Mouse (Mus musculus) MEL (cell line): ENCODE results near the gene Oxsr1. TPM values are rescaled to one million over a fixed set of nuclear protein-coding genes. Genes with fewer than 3 reads are reported as not detected.
A peak's percentile ranks its signal among the peaks of the same experiment; 100 is the strongest.

ENCODE experiments used
- DNase-seq: peaks from one replicate; pipeline ENCODE4 v3.0.0; 2011; ENCODE audit warnings: low read depth, low spot score
- H3K27ac ChIP-seq: 2 replicates; pipeline ENCODE4 v1.5.1; 2012; ENCODE audit warnings: low read depth, mild to moderate bottlenecking, control low read depth, low read length, moderate library complexity; ENCODE audit not compliant: control insufficient read depth
- H3K27me3 ChIP-seq, 2 experiments: fragments of 150-350 bp in 1 of 2; sonication (generic) in 1 of 2; 2 replicates each; pipeline ENCODE4 v1.6.1; 2012; ENCODE audit warnings: low read length in 2 of 2, mild to moderate bottlenecking in 2 of 2, improper control_type of control experiment in 1 of 2, moderate library complexity in 1 of 2; ENCODE audit not compliant: insufficient read depth in 2 of 2, control insufficient read depth in 1 of 2
- H3K36me3 ChIP-seq, 2 experiments: 2 replicates each; pipeline ENCODE4 v1.6.1; 2012 to 2014; ENCODE audit warnings: low read length in 2 of 2, improper control_type of control experiment in 1 of 2, inconsistent platforms in 1 of 2, mild to moderate bottlenecking in 1 of 2; ENCODE audit not compliant: insufficient read depth in 2 of 2, control insufficient read depth in 1 of 2
- H3K4me1 ChIP-seq, 2 experiments: fragments of 150-350 bp in 1 of 2; sonication (generic) in 1 of 2; 2 replicates each; pipeline ENCODE4 v1.6.1; 2012; ENCODE audit warnings: low read length in 2 of 2, improper control_type of control experiment in 1 of 2, mild to moderate bottlenecking in 1 of 2; ENCODE audit not compliant: insufficient read depth in 2 of 2, control insufficient read depth in 1 of 2
- H3K4me3 ChIP-seq, 2 experiments: fragments of 150-350 bp in 1 of 2; sonication (generic) in 1 of 2; 2 replicates each; pipeline ENCODE4 v1.5.1; 2012; ENCODE audit warnings: low read depth in 2 of 2, low read length in 2 of 2, mild to moderate bottlenecking in 2 of 2, moderate library complexity in 2 of 2, control low read depth in 1 of 2, improper control_type of control experiment in 1 of 2; ENCODE audit not compliant: control insufficient read depth in 1 of 2, insufficient read depth in 1 of 2
- H3K79me2 ChIP-seq: 2 replicates; pipeline ENCODE4 v1.6.1; 2012; ENCODE audit warnings: mild to moderate bottlenecking, low read length, moderate library complexity; ENCODE audit not compliant: control insufficient read depth, poor library complexity, insufficient read depth
- H3K9ac ChIP-seq: 2 replicates; pipeline ENCODE4 v1.6.1; 2012; ENCODE audit warnings: low read depth, mild to moderate bottlenecking, control low read depth, low read length, moderate library complexity; ENCODE audit not compliant: control insufficient read depth, poor library complexity, severe bottlenecking
- H3K9me3 ChIP-seq: fragments of 150-350 bp; sonication (generic); replicated peaks from 2 replicates; pipeline ENCODE4 v1.6.1; 2012; ENCODE audit warnings: mild to moderate bottlenecking, low read length, improper control_type of control experiment, moderate library complexity; ENCODE audit not compliant: insufficient read depth
- BHLHE40 ChIP-seq: IDR thresholded peaks from 2 replicates; pipeline ENCODE4 v1.6.1; 2012; ENCODE audit warnings: low read depth, mild to moderate bottlenecking, inconsistent platforms, low read length, improper control_type of control experiment, borderline replicate concordance
- CHD1 ChIP-seq: IDR thresholded peaks from 2 replicates; pipeline ENCODE4 v1.6.1; 2012; ENCODE audit warnings: low read depth, mild to moderate bottlenecking, inconsistent platforms, low read length, improper control_type of control experiment
- ELF1 ChIP-seq: IDR thresholded peaks from 2 replicates; pipeline ENCODE4 v1.6.1; 2014; ENCODE audit warnings: low read depth, mild to moderate bottlenecking, inconsistent platforms, low read length, improper control_type of control experiment, moderate library complexity
- GATA1 ChIP-seq: IDR thresholded peaks from 2 replicates; pipeline ENCODE4 v1.6.1; 2011; ENCODE audit warnings: low read depth, low read length, improper control_type of control experiment
- HCFC1 ChIP-seq: IDR thresholded peaks from 2 replicates; pipeline ENCODE4 v1.6.1; 2012; ENCODE audit warnings: low read depth, mild to moderate bottlenecking, inconsistent platforms, low read length, improper control_type of control experiment, moderate library complexity
- JUND ChIP-seq: IDR thresholded peaks from 2 replicates; pipeline ENCODE4 v1.6.1; 2011; ENCODE audit warnings: low read depth, mild to moderate bottlenecking, improper control_type of control experiment, low read length
- KAT2A ChIP-seq: conservative IDR thresholded peaks from 2 replicates; pipeline ENCODE4 v1.6.1; 2012; ENCODE audit warnings: low read depth, low read length, improper control_type of control experiment, inconsistent platforms
- MAX ChIP-seq: IDR thresholded peaks from 2 replicates; pipeline ENCODE4 v1.6.1; 2011; ENCODE audit warnings: low read length, improper control_type of control experiment
- MAZ ChIP-seq: IDR thresholded peaks from 2 replicates; pipeline ENCODE4 v1.6.1; 2012; ENCODE audit warnings: low read depth, mild to moderate bottlenecking, inconsistent platforms, low read length, improper control_type of control experiment
- MEF2A ChIP-seq: IDR thresholded peaks from 2 replicates; pipeline ENCODE4 v1.6.1; 2014; ENCODE audit warnings: low read depth, mild to moderate bottlenecking, inconsistent platforms, low read length, improper control_type of control experiment; ENCODE audit not compliant: poor library complexity, insufficient replicate concordance, severe bottlenecking; ENCODE audit errors: extremely low read depth
- MXI1 ChIP-seq: IDR thresholded peaks from 2 replicates; pipeline ENCODE4 v1.6.1; 2011; ENCODE audit warnings: mild to moderate bottlenecking, low read depth, low read length, improper control_type of control experiment
- MYC ChIP-seq: IDR thresholded peaks from 2 replicates; pipeline ENCODE4 v1.6.1; 2011; ENCODE audit warnings: low read depth, mild to moderate bottlenecking, low read length, improper control_type of control experiment, moderate library complexity
- NELFE ChIP-seq: IDR thresholded peaks from 2 replicates; pipeline ENCODE4 v1.6.1; 2011; ENCODE audit warnings: low read depth, low read length, improper control_type of control experiment
- NRF1 ChIP-seq: IDR thresholded peaks from 2 replicates; pipeline ENCODE4 v1.6.1; 2014; ENCODE audit warnings: low read depth, mild to moderate bottlenecking, inconsistent platforms, low read length, improper control_type of control experiment, moderate library complexity; ENCODE audit not compliant: poor library complexity, insufficient read depth, severe bottlenecking
- POLR2A ChIP-seq, 2 experiments: IDR thresholded peaks; 2 replicates each; pipeline ENCODE4 v1.6.1; 2011 to 2012; ENCODE audit warnings: low read length in 2 of 2, mild to moderate bottlenecking in 2 of 2, control low read depth in 1 of 2, improper control_type of control experiment in 1 of 2, low read depth in 1 of 2, moderate library complexity in 1 of 2; ENCODE audit not compliant: control insufficient read depth in 1 of 2, insufficient read depth in 1 of 2, poor library complexity in 1 of 2
- POLR2AphosphoS2 ChIP-seq: IDR thresholded peaks from 2 replicates; pipeline ENCODE4 v1.6.1; 2011; ENCODE audit warnings: low read length, improper control_type of control experiment
- POLR2AphosphoS5 ChIP-seq: IDR thresholded peaks from 2 replicates; pipeline ENCODE4 v1.6.1; 2012; ENCODE audit warnings: low read depth, borderline replicate concordance, mild to moderate bottlenecking, inconsistent platforms, low read length, moderate library complexity, mixed read lengths
- RCOR1 ChIP-seq: IDR thresholded peaks from 2 replicates; pipeline ENCODE4 v1.6.1; 2012; ENCODE audit warnings: low read depth, mild to moderate bottlenecking, inconsistent platforms, low read length, improper control_type of control experiment
- SIN3A ChIP-seq: IDR thresholded peaks from 2 replicates; pipeline ENCODE4 v1.6.1; 2012; ENCODE audit warnings: low read length, improper control_type of control experiment, inconsistent platforms
- TBP ChIP-seq: IDR thresholded peaks from 2 replicates; pipeline ENCODE4 v1.8.0; 2011; ENCODE audit warnings: low read depth, low read length, improper control_type of control experiment
- TCF12 ChIP-seq: IDR thresholded peaks from 2 replicates; pipeline ENCODE4 v1.6.1; 2014; ENCODE audit warnings: low read depth, mild to moderate bottlenecking, inconsistent platforms, low read length, improper control_type of control experiment, moderate library complexity
- USF1 ChIP-seq: IDR thresholded peaks from 2 replicates; pipeline ENCODE4 v1.6.1; 2014; ENCODE audit warnings: low read depth, mild to moderate bottlenecking, inconsistent platforms, low read length, improper control_type of control experiment, moderate library complexity
- ZKSCAN1 ChIP-seq: IDR thresholded peaks from 2 replicates; pipeline ENCODE4 v1.6.1; 2012; ENCODE audit warnings: low read depth, mild to moderate bottlenecking, inconsistent platforms, low read length, improper control_type of control experiment, moderate library complexity
- ZMIZ1 ChIP-seq: IDR thresholded peaks from 2 replicates; pipeline ENCODE4 v1.6.1; 2012; ENCODE audit warnings: low read depth, mild to moderate bottlenecking, inconsistent platforms, low read length, improper control_type of control experiment, moderate library complexity
- ZNF384 ChIP-seq: IDR thresholded peaks from 2 replicates; pipeline ENCODE4 v1.6.1; 2012; ENCODE audit warnings: low read depth, mild to moderate bottlenecking, inconsistent platforms, low read length, improper control_type of control experiment
- polyA plus RNA-seq, 2 experiments: library from polyadenylated mRNA; stranded (reverse) in 1 of 2; unstranded in 1 of 2; fragments of >175 nt in 1 of 2; fragments of >200 nt in 1 of 2; gene quantifications; 2 replicates each; pipeline versions ENCODE4 v1.2.1 to v1.2.4; 2012; ENCODE audit warnings: low replicate concordance in 2 of 2, low read depth in 1 of 2; ENCODE audit not compliant: insufficient read length in 2 of 2, insufficient read depth in 1 of 2, missing spikeins in 1 of 2
- total RNA-seq: library from RNA; depleted of rRNA; stranded (reverse); fragments of 300-350 nt; gene quantifications from 2 replicates; pipeline ENCODE4 v1.2.3, GENCODE M21; 2012

The Oxsr1 gene
- total and polyA plus RNA-seq, 3 experiments = 25.6 to 304 (median 37.6) TPM

GRCm38 (mm10) chr9:119340909-119341816 lies 18.9 kb upstream of the Oxsr1 start, which contains the start of gene Myd88:
Gene Myd88, minus strand, starts transcription at chr9:119341411.
- H3K27me3 ChIP-seq = no peaks in the 10 kb centered on the region
- DNase-seq = peak; percentile 99
- H3K79me2 ChIP-seq = peaks cover 9% of the 10 kb centered on the region
- H3K4me1 ChIP-seq = peaks cover 0 to 8% of the 10 kb centered on the region in 2 experiments; a peak in 3 of 4 replicates
- H3K4me3 ChIP-seq = peak within 1 kb of the TSS; percentile 83 to 92
- peaks cover 0 to 2% of the 10 kb centered on the region in 2 experiments; a peak in 2 of 4 replicates for H3K36me3 ChIP-seq
- no peaks in the 10 kb centered on the region for H3K9me3 ChIP-seq
- peak within 1 kb of the TSS; percentile 92 for H3K9ac ChIP-seq
- peak; percentile 44 to 71; a peak in 2 of 4 replicates for TF ChIP-seq POLR2A (IDR thresholded peaks at IDR 0.05; ENCODE audit: control insufficient read depth in 1 of 2, insufficient read depth in 1 of 2, low read depth in 1 of 2, low read length in 2 of 2, poor library complexity in 1 of 2)
- no peak for TF ChIP-seq JUND
- peak; percentile 73 for TF ChIP-seq TBP
- TF ChIP-seq MXI1 = no peak; the same call in 1 of the 2 replicates
- TF ChIP-seq HCFC1 = peak; percentile 57
- peak; percentile 47 for TF ChIP-seq SIN3A
- peak; percentile 57; the same call in 1 of the 2 replicates for TF ChIP-seq POLR2AphosphoS2
- no peak for TF ChIP-seq GATA1
- TF ChIP-seq ELF1 = peak; percentile 33; the same call in 1 of the 2 replicates
- no peak for TF ChIP-seq ZNF384
- no peak; the same call in 1 of the 2 replicates for TF ChIP-seq KAT2A
- TF ChIP-seq MYC = no peak
- TF ChIP-seq POLR2AphosphoS5 = no peak
- TF ChIP-seq ZMIZ1 = peak; percentile 1; the same call in 1 of the 2 replicates
- no peak for TF ChIP-seq MEF2A
- no peak for TF ChIP-seq USF1
- no peak for TF ChIP-seq ZKSCAN1
- peak; percentile 85 for TF ChIP-seq NRF1
- TF ChIP-seq TCF12 = no peak
- no peak for TF ChIP-seq MAX
- no peak; the same call in 1 of the 2 replicates for TF ChIP-seq BHLHE40
- TF ChIP-seq RCOR1 = peak; percentile 58; the same call in 1 of the 2 replicates
- no peak for TF ChIP-seq MAZ
- peak; percentile 56 for TF ChIP-seq NELFE
- no peak for TF ChIP-seq CHD1
- peak within 1 kb of the TSS; percentile 85 for H3K27ac ChIP-seq
